Mouse (Mus musculus) embryonic facial prominence, embryonic 11.5 days (tissue): ENCODE data around the gene Tmem91. TPM values are rescaled to one million over a fixed set of nuclear protein-coding genes. Genes with fewer than 3 reads are reported as not detected.
A peak's percentile ranks its signal among the peaks of the same experiment; 100 is the strongest.

Source experiments
- ATAC-seq: fragments of 200-750 bp; cut with Nextera tagmentation; replicated peaks from 2 replicates; pipeline ENCODE4 v1.8.0; 2017; ENCODE audit warnings: low read depth; ENCODE audit not compliant: insufficient number of reproducible peaks, low FRiP score, low TSS enrichment
- DNase-seq: peaks from one replicate; pipeline ENCODE4 v3.0.0-alpha.2; 2015; ENCODE audit warnings: low spot score
- H3K27ac ChIP-seq: fragments of 300-500 bp; sonication (generic); replicated peaks from 2 replicates; pipeline ENCODE4 v1.5.1; 2014; ENCODE audit warnings: mild to moderate bottlenecking, low read depth, low read length, control low read depth
- H3K27me3 ChIP-seq: fragments of 300-500 bp; sonication (generic); 2 replicates; pipeline ENCODE4 v1.6.1; 2014; ENCODE audit warnings: mild to moderate bottlenecking, low read length, moderate library complexity, mixed read lengths; ENCODE audit not compliant: control insufficient read depth, insufficient read depth
- H3K36me3 ChIP-seq: fragments of 300-500 bp; sonication (generic); replicated peaks from 2 replicates; pipeline ENCODE4 v1.6.1; 2014; ENCODE audit warnings: low read depth, mild to moderate bottlenecking, low read length, moderate library complexity, mixed read lengths; ENCODE audit not compliant: control insufficient read depth, insufficient read depth
- H3K4me1 ChIP-seq: fragments of 300-500 bp; sonication (generic); 2 replicates; pipeline ENCODE4 v1.6.1; 2014; ENCODE audit warnings: low read length, mixed read lengths; ENCODE audit not compliant: control insufficient read depth, insufficient read depth
- H3K4me2 ChIP-seq: fragments of 300-500 bp; sonication (generic); 2 replicates; pipeline ENCODE4 v1.6.1; 2014; ENCODE audit warnings: low read depth, mild to moderate bottlenecking, control low read depth, low read length, moderate library complexity
- H3K4me3 ChIP-seq: fragments of 300-500 bp; sonication (generic); 2 replicates; pipeline ENCODE4 v1.5.1; 2014; ENCODE audit warnings: low read depth, low read length, control low read depth
- H3K9ac ChIP-seq: fragments of 300-500 bp; sonication (generic); replicated peaks from 2 replicates; pipeline ENCODE4 v1.6.1; 2014; ENCODE audit warnings: mild to moderate bottlenecking, control low read depth, low read length
- H3K9me3 ChIP-seq: fragments of 300-500 bp; sonication (generic); replicated peaks from 2 replicates; pipeline ENCODE4 v1.6.1; 2016; ENCODE audit warnings: mild to moderate bottlenecking, low read length, inconsistent platforms, mixed read lengths; ENCODE audit not compliant: control insufficient read depth
- WGBS: fragments of 180-500 bp; shearing (Covaris S2); extraction: QIAGEN DNeasy Blood & Tissue Kit; methylation state at CpG from one replicate; pipeline ENCODE4 v1.1.7; 2014; 5-methylcytosine and 5-hydroxymethylcytosine counted together
- polyA plus RNA-seq: library from polyadenylated mRNA; unstranded; fragments of >200 nt; fragmentation: Nextera tagmentation; extraction: Ambion mirVana; gene quantifications from 2 replicates; pipeline ENCODE4 v1.2.1, GENCODE M21; 2014

Gene Tmem91
- polyA plus RNA-seq, 1 experiment from 2014 or later = 0.70 TPM

DNA sequence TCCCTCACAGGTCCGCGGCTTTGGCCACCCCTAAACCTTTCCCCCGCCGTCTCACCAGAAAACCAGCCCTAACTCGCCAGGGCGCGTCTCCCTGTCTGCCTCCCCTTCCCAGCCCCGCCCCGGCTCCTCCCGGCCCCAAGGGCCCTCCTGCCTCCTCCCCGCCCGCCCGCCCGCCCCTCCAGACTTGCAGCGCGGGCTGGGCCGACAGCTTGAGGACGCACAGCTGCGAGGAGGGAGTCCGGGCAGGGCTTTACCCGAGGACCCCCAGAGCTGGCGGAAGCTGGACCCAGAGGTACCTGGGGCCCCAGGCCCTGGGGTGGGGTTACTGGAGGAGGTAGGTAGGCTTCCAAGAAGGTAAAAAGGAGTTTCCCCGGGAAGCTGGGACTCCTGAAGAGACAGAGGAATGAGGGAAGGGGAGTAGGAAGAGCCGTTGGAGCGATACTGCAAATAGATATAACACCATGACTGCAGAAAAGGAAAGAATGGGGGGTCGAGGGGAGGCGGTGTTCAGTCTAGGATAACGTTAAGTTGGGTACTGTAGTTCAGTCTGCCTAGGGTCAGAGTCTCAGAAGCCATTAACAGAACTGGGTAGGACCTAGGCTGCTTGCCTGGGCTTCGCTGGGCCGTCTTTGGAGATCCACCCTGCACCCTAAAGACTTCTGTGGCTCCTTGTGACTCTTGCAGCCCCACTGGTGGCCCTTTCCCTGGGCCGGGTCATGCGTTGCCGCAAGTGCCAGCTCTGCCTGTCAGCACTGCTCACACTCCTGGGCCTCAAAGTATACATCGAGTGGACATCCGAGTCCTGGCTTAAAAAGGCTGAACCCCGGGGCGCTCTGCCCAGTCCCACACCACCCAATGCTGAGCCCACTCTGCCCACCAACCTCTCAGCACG lies 47.3 kb downstream of the Tmem91 start:
- H3K9ac ChIP-seq = peak overlapping the region; percentile 43
- peak overlapping the region; percentile 20 for H3K4me3 ChIP-seq
- H3K4me2 ChIP-seq = peak overlapping the region; percentile 68
- no peaks in the 10 kb centered on the region for H3K9me3 ChIP-seq
- DNase-seq (peak; percentile 61), ATAC-seq (no peak)
- no peaks in the 10 kb centered on the region for H3K4me1 ChIP-seq
- no peak overlapping the region for H3K27ac ChIP-seq
- no peaks in the 10 kb centered on the region; the same call in 1 of the 2 replicates for H3K27me3 ChIP-seq
- 18% methylated on average over 37 of the region's 38 CpGs for WGBS
- H3K36me3 ChIP-seq = no peaks in the 10 kb centered on the region

DNA sequence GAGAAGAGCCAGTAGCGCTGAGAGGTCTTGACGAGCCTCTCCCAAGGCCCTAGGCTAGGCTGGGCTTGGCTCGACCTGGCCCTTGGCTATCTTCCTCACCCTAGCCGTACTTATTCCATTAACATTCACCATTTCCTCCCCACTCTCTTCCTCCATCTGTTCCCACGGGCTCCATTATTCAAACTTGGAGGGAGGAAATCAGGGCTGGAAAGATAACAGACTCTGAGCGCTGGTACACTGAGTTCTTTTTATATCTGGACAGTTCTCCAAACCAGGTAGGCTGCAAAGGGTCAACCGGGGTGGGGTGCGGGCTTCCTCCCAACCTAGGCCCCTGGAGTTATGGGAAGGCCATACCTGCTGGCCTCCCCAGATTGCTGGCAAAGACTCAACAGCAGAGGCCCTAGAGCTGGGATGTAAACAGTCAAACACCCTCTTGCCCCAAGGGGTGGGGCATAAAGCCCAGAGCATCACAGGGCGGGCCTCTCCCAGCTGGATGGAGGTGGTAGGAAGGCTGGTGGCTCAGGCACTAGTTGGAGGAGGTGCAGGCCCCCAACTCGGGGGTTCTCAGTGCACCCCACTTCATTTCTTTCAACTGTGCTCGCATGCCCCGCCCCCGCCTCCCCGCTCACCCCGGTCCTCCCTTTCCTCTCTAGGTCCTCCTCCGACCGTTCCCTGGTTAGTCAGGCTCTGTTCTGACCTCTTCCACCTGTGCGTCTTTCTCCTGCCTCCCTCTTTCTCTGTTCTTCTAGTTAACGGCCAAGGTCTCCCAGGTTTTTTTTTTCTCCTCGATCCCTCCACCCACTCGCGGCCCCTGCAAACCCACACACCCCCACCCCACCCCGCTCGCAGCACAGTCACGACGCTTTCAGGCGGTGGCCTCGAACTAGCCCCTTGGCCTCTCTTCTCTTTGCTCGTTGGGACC lies 48.2 kb downstream of the Tmem91 start, which contains the start of gene B3gnt8:
TSS of gene B3gnt8 (plus strand) at position 146 of the 922 bp plus-strand sequence.
- H3K9me3 ChIP-seq = no peaks in the 10 kb centered on the region
- peak within 1 kb of the TSS; percentile 68 for H3K4me2 ChIP-seq
- ATAC-seq (peak; percentile 33; the same call in 1 of the 2 replicates), DNase-seq (no peak)
- no peaks in the 10 kb centered on the region; the same call in 1 of the 2 replicates for H3K36me3 ChIP-seq
- H3K4me3 ChIP-seq = peak within 1 kb of the TSS; percentile 20
- no peaks in the 10 kb centered on the region; the same call in 1 of the 2 replicates for H3K27me3 ChIP-seq
- peak within 1 kb of the TSS; percentile 43 for H3K9ac ChIP-seq
- H3K27ac ChIP-seq = no peak within 1 kb of the TSS
- H3K4me1 ChIP-seq = no peaks in the 10 kb centered on the region
- 18% methylated on average over 29 of the region's 29 CpGs for WGBS

DNA sequence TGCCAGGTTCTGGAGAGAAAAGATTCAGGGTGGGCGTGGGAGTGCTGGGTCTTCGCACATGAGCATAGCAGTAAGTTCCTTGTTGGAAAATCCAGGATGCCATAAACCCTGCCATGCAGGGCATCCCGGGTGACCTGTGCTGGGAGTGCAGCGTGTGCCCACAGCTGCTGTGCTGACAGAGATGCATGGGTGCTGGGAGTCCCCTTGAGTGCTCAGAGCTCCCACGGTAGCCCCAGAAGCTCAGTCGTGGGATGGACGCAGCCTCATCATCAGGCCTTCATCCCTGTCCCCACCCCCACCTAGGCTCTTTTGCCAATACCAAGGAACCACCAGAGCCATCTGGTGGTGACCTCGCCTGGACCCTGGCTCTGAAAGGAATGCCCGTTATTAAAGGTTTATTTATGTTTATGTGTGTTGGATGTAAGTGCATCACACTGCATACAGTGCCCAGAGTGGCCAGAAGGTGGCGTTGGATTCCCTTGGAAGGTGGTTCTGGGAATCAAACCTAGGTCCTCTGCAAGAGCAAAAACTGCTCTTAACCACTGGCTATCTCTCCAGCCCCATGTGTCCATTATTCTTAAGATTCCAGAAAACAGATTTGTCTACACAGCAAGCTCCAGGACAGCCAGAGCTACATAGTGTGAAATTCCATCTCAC lies 49.2 kb downstream of the Tmem91 start:
- H3K36me3 ChIP-seq = no peaks in the 10 kb centered on the region; the same call in 1 of the 2 replicates
- H3K27me3 ChIP-seq = no peaks in the 10 kb centered on the region; the same call in 1 of the 2 replicates
- no peak overlapping the region for H3K9ac ChIP-seq
- no peaks in the 10 kb centered on the region for H3K4me1 ChIP-seq
- H3K4me3 ChIP-seq = no peak overlapping the region
- H3K9me3 ChIP-seq = no peaks in the 10 kb centered on the region
- no peak overlapping the region for H3K27ac ChIP-seq
- 80% methylated on average over 10 of the region's 10 CpGs for WGBS
- DNase-seq = peak; percentile 35
- ATAC-seq = no peak
- no peak overlapping the region for H3K4me2 ChIP-seq

DNA sequence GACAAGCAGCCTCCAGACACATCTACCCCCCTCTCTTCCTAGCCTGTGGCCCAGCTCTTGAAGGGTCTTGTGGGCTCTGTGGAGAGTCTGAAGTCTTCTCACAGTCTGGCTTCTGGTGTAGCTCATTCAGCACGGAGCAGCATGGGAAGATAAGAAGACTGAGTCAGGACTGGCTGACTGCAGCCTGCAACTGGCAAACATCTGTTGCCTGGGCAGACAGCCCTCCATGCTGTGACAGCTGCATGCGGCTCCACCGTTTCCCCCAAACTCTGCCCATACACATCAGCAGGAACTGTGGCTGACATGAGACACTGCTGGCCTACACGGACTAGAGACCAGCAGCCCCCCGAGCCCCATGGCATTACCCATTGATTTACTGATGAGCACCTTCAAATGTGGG lies 50.1 kb downstream of the Tmem91 start:
- no peak overlapping the region for H3K27ac ChIP-seq
- DNase-seq (no peak), ATAC-seq (no peak)
- no peaks in the 10 kb centered on the region; the same call in 1 of the 2 replicates for H3K36me3 ChIP-seq
- no peaks in the 10 kb centered on the region for H3K9me3 ChIP-seq
- 82% methylated on average over 5 of the region's 5 CpGs for WGBS
- H3K27me3 ChIP-seq = no peaks in the 10 kb centered on the region; the same call in 1 of the 2 replicates
- no peak overlapping the region for H3K4me3 ChIP-seq
- no peak overlapping the region for H3K9ac ChIP-seq
- H3K4me1 ChIP-seq = no peaks in the 10 kb centered on the region
- H3K4me2 ChIP-seq = no peak overlapping the region

GRCm38 (mm10) chr7:25623857-25624370 lies 51.1 kb downstream of the Tmem91 start:
- no peak for ATAC-seq
- DNase-seq = no peak
- H3K36me3 ChIP-seq = no peaks in the 10 kb centered on the region; the same call in 1 of the 2 replicates
- no peak overlapping the region for H3K4me2 ChIP-seq
- H3K4me1 ChIP-seq = no peaks in the 10 kb centered on the region
- no peaks in the 10 kb centered on the region; the same call in 1 of the 2 replicates for H3K27me3 ChIP-seq
- no peaks in the 10 kb centered on the region for H3K9me3 ChIP-seq
- H3K27ac ChIP-seq = no peak overlapping the region
- H3K4me3 ChIP-seq = no peak overlapping the region
- H3K9ac ChIP-seq = no peak overlapping the region
- 90% methylated on average over 11 of the region's 11 CpGs for WGBS

- Histone ChIP-seq H3K9ac (no peak overlapping the region), H3K36me3 (no peaks in the 10 kb centered on the region; the same call in 1 of the 2 replicates), H3K4me3 (no peak overlapping the region), H3K27ac (no peak overlapping the region), H3K9me3 (no peaks in the 10 kb centered on the region), H3K4me1 (no peaks in the 10 kb centered on the region), H3K4me2 (no peak overlapping the region), H3K27me3 (no peaks in the 10 kb centered on the region)
- ATAC-seq = no peak
- DNase-seq = no peak
- 93% methylated on average over 11 of the region's 11 CpGs for WGBS
Observed at GRCm38 (mm10) chr7:25620751-25621150, 54.2 kb downstream of the Tmem91 start.

DNA sequence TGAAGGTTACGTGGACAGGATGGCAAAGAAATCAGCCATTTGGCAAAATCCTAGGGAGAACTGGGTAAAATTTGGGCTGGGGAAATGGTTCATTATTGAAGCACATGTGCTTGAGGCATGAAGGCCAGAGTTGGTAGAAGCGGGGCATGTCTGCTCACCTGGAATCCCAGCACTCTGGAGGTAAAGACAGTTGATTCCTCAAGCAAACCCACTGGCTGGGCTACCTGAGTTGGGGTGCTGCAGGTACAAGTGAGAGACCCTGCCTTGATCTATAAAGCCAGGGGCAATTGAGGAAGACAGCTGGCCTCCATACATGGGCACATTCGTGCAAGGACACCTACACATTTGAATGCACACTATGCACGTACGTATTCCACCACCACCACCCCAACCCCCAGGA lies 54.9 kb downstream of the Tmem91 start:
- H3K4me2 ChIP-seq = no peak overlapping the region; the same call in 1 of the 2 replicates
- WGBS = 90% methylated on average over 5 of the region's 5 CpGs
- no peak for ATAC-seq

More for the DNA sequence above, 54.9 kb downstream of the Tmem91 start:
- H3K36me3 ChIP-seq = no peaks in the 10 kb centered on the region; the same call in 1 of the 2 replicates
- DNase-seq = no peak
- no peaks in the 10 kb centered on the region for H3K9me3 ChIP-seq
- H3K9ac ChIP-seq = no peak overlapping the region; the same call in 1 of the 2 replicates
- H3K27me3 ChIP-seq = no peaks in the 10 kb centered on the region
- H3K27ac ChIP-seq = no peak overlapping the region
- no peaks in the 10 kb centered on the region for H3K4me1 ChIP-seq
- peak overlapping the region; percentile 62; the same call in 1 of the 2 replicates for H3K4me3 ChIP-seq
